Mouse (Mus musculus) MEL (cell line): ENCODE measurements around the gene Rbm38. TPM values are rescaled to one million over a fixed set of nuclear protein-coding genes. Genes with fewer than 3 reads are reported as not detected.

Source experiments
- DNase-seq: peaks from one replicate; pipeline ENCODE4 v3.0.0; 2011; ENCODE audit warnings: low read depth, low spot score
- H3K27ac ChIP-seq: 2 replicates; pipeline ENCODE4 v1.5.1; 2012; ENCODE audit warnings: low read depth, mild to moderate bottlenecking, control low read depth, low read length, moderate library complexity; ENCODE audit not compliant: control insufficient read depth
- H3K27me3 ChIP-seq, 2 experiments: fragments of 150-350 bp in 1 of 2; sonication (generic) in 1 of 2; 2 replicates each; pipeline ENCODE4 v1.6.1; 2012; ENCODE audit warnings: low read length in 2 of 2, mild to moderate bottlenecking in 2 of 2, improper control_type of control experiment in 1 of 2, moderate library complexity in 1 of 2; ENCODE audit not compliant: insufficient read depth in 2 of 2, control insufficient read depth in 1 of 2
- H3K36me3 ChIP-seq, 2 experiments: 2 replicates each; pipeline ENCODE4 v1.6.1; 2012 to 2014; ENCODE audit warnings: low read length in 2 of 2, improper control_type of control experiment in 1 of 2, inconsistent platforms in 1 of 2, mild to moderate bottlenecking in 1 of 2; ENCODE audit not compliant: insufficient read depth in 2 of 2, control insufficient read depth in 1 of 2
- H3K4me1 ChIP-seq, 2 experiments: fragments of 150-350 bp in 1 of 2; sonication (generic) in 1 of 2; 2 replicates each; pipeline ENCODE4 v1.6.1; 2012; ENCODE audit warnings: low read length in 2 of 2, improper control_type of control experiment in 1 of 2, mild to moderate bottlenecking in 1 of 2; ENCODE audit not compliant: insufficient read depth in 2 of 2, control insufficient read depth in 1 of 2
- H3K4me3 ChIP-seq, 2 experiments: fragments of 150-350 bp in 1 of 2; sonication (generic) in 1 of 2; 2 replicates each; pipeline ENCODE4 v1.5.1; 2012; ENCODE audit warnings: low read depth in 2 of 2, low read length in 2 of 2, mild to moderate bottlenecking in 2 of 2, moderate library complexity in 2 of 2, control low read depth in 1 of 2, improper control_type of control experiment in 1 of 2; ENCODE audit not compliant: control insufficient read depth in 1 of 2, insufficient read depth in 1 of 2
- H3K79me2 ChIP-seq: 2 replicates; pipeline ENCODE4 v1.6.1; 2012; ENCODE audit warnings: mild to moderate bottlenecking, low read length, moderate library complexity; ENCODE audit not compliant: control insufficient read depth, poor library complexity, insufficient read depth
- H3K9ac ChIP-seq: 2 replicates; pipeline ENCODE4 v1.6.1; 2012; ENCODE audit warnings: low read depth, mild to moderate bottlenecking, control low read depth, low read length, moderate library complexity; ENCODE audit not compliant: control insufficient read depth, poor library complexity, severe bottlenecking
- H3K9me3 ChIP-seq: fragments of 150-350 bp; sonication (generic); replicated peaks from 2 replicates; pipeline ENCODE4 v1.6.1; 2012; ENCODE audit warnings: mild to moderate bottlenecking, low read length, improper control_type of control experiment, moderate library complexity; ENCODE audit not compliant: insufficient read depth
- BHLHE40 ChIP-seq: IDR thresholded peaks from 2 replicates; pipeline ENCODE4 v1.6.1; 2012; ENCODE audit warnings: low read depth, mild to moderate bottlenecking, inconsistent platforms, low read length, improper control_type of control experiment, borderline replicate concordance
- CHD1 ChIP-seq: IDR thresholded peaks from 2 replicates; pipeline ENCODE4 v1.6.1; 2012; ENCODE audit warnings: low read depth, mild to moderate bottlenecking, inconsistent platforms, low read length, improper control_type of control experiment
- EP300 ChIP-seq, 2 experiments: IDR thresholded peaks; 2 replicates each; pipeline ENCODE4 v1.6.1; 2011; ENCODE audit warnings: improper control_type of control experiment in 2 of 2, low read length in 2 of 2, low read depth in 1 of 2, mild to moderate bottlenecking in 1 of 2
- ETS1 ChIP-seq: IDR thresholded peaks from 2 replicates; pipeline ENCODE4 v1.6.1; 2012; ENCODE audit warnings: low read depth, mild to moderate bottlenecking, inconsistent platforms, low read length, improper control_type of control experiment, moderate library complexity
- GATA1 ChIP-seq: IDR thresholded peaks from 2 replicates; pipeline ENCODE4 v1.6.1; 2011; ENCODE audit warnings: low read depth, low read length, improper control_type of control experiment
- HCFC1 ChIP-seq: IDR thresholded peaks from 2 replicates; pipeline ENCODE4 v1.6.1; 2012; ENCODE audit warnings: low read depth, mild to moderate bottlenecking, inconsistent platforms, low read length, improper control_type of control experiment, moderate library complexity
- JUND ChIP-seq: IDR thresholded peaks from 2 replicates; pipeline ENCODE4 v1.6.1; 2011; ENCODE audit warnings: low read depth, mild to moderate bottlenecking, improper control_type of control experiment, low read length
- MAFK ChIP-seq: IDR thresholded peaks from 2 replicates; pipeline ENCODE4 v1.6.1; 2011; ENCODE audit warnings: low read depth, mild to moderate bottlenecking, low read length, improper control_type of control experiment, borderline replicate concordance
- MEF2A ChIP-seq: IDR thresholded peaks from 2 replicates; pipeline ENCODE4 v1.6.1; 2014; ENCODE audit warnings: low read depth, mild to moderate bottlenecking, inconsistent platforms, low read length, improper control_type of control experiment; ENCODE audit not compliant: poor library complexity, insufficient replicate concordance, severe bottlenecking; ENCODE audit errors: extremely low read depth
- MXI1 ChIP-seq: IDR thresholded peaks from 2 replicates; pipeline ENCODE4 v1.6.1; 2011; ENCODE audit warnings: mild to moderate bottlenecking, low read depth, low read length, improper control_type of control experiment
- MYB ChIP-seq: IDR thresholded peaks from 2 replicates; pipeline ENCODE4 v1.6.1; 2011; ENCODE audit warnings: mild to moderate bottlenecking, low read depth, low read length, improper control_type of control experiment
- NELFE ChIP-seq: IDR thresholded peaks from 2 replicates; pipeline ENCODE4 v1.6.1; 2011; ENCODE audit warnings: low read depth, low read length, improper control_type of control experiment
- NRF1 ChIP-seq: IDR thresholded peaks from 2 replicates; pipeline ENCODE4 v1.6.1; 2014; ENCODE audit warnings: low read depth, mild to moderate bottlenecking, inconsistent platforms, low read length, improper control_type of control experiment, moderate library complexity; ENCODE audit not compliant: poor library complexity, insufficient read depth, severe bottlenecking
- POLR2A ChIP-seq, 2 experiments: IDR thresholded peaks; 2 replicates each; pipeline ENCODE4 v1.6.1; 2011 to 2012; ENCODE audit warnings: low read length in 2 of 2, mild to moderate bottlenecking in 2 of 2, control low read depth in 1 of 2, improper control_type of control experiment in 1 of 2, low read depth in 1 of 2, moderate library complexity in 1 of 2; ENCODE audit not compliant: control insufficient read depth in 1 of 2, insufficient read depth in 1 of 2, poor library complexity in 1 of 2
- POLR2AphosphoS2 ChIP-seq: IDR thresholded peaks from 2 replicates; pipeline ENCODE4 v1.6.1; 2011; ENCODE audit warnings: low read length, improper control_type of control experiment
- POLR2AphosphoS5 ChIP-seq: IDR thresholded peaks from 2 replicates; pipeline ENCODE4 v1.6.1; 2012; ENCODE audit warnings: low read depth, borderline replicate concordance, mild to moderate bottlenecking, inconsistent platforms, low read length, moderate library complexity, mixed read lengths
- RCOR1 ChIP-seq: IDR thresholded peaks from 2 replicates; pipeline ENCODE4 v1.6.1; 2012; ENCODE audit warnings: low read depth, mild to moderate bottlenecking, inconsistent platforms, low read length, improper control_type of control experiment
- SIN3A ChIP-seq: IDR thresholded peaks from 2 replicates; pipeline ENCODE4 v1.6.1; 2012; ENCODE audit warnings: low read length, improper control_type of control experiment, inconsistent platforms
- TAL1 ChIP-seq: IDR thresholded peaks from 2 replicates; pipeline ENCODE4 v1.6.1; 2012; ENCODE audit warnings: mild to moderate bottlenecking, inconsistent platforms, low read length, moderate library complexity, mixed read lengths
- TBP ChIP-seq: IDR thresholded peaks from 2 replicates; pipeline ENCODE4 v1.8.0; 2011; ENCODE audit warnings: low read depth, low read length, improper control_type of control experiment
- TCF12 ChIP-seq: IDR thresholded peaks from 2 replicates; pipeline ENCODE4 v1.6.1; 2014; ENCODE audit warnings: low read depth, mild to moderate bottlenecking, inconsistent platforms, low read length, improper control_type of control experiment, moderate library complexity
- USF1 ChIP-seq: IDR thresholded peaks from 2 replicates; pipeline ENCODE4 v1.6.1; 2014; ENCODE audit warnings: low read depth, mild to moderate bottlenecking, inconsistent platforms, low read length, improper control_type of control experiment, moderate library complexity
- USF2 ChIP-seq, 2 experiments: IDR thresholded peaks; 2 replicates each; pipeline ENCODE4 v1.6.1; 2011 to 2012; ENCODE audit warnings: improper control_type of control experiment in 2 of 2, low read length in 2 of 2, borderline replicate concordance in 1 of 2, inconsistent platforms in 1 of 2, low read depth in 1 of 2, mild to moderate bottlenecking in 1 of 2; ENCODE audit not compliant: insufficient read depth in 1 of 2
- ZC3H11A ChIP-seq: IDR thresholded peaks from 2 replicates; pipeline ENCODE4 v1.6.1; 2012; ENCODE audit warnings: low read depth, mild to moderate bottlenecking, inconsistent platforms, low read length, improper control_type of control experiment
- ZKSCAN1 ChIP-seq: IDR thresholded peaks from 2 replicates; pipeline ENCODE4 v1.6.1; 2012; ENCODE audit warnings: low read depth, mild to moderate bottlenecking, inconsistent platforms, low read length, improper control_type of control experiment, moderate library complexity
- ZMIZ1 ChIP-seq: IDR thresholded peaks from 2 replicates; pipeline ENCODE4 v1.6.1; 2012; ENCODE audit warnings: low read depth, mild to moderate bottlenecking, inconsistent platforms, low read length, improper control_type of control experiment, moderate library complexity
- polyA plus RNA-seq, 2 experiments: library from polyadenylated mRNA; stranded (reverse) in 1 of 2; unstranded in 1 of 2; fragments of >175 nt in 1 of 2; fragments of >200 nt in 1 of 2; gene quantifications; 2 replicates each; pipeline versions ENCODE4 v1.2.1 to v1.2.4; 2012; ENCODE audit warnings: low replicate concordance in 2 of 2, low read depth in 1 of 2; ENCODE audit not compliant: insufficient read length in 2 of 2, insufficient read depth in 1 of 2, missing spikeins in 1 of 2
- total RNA-seq: library from RNA; depleted of rRNA; stranded (reverse); fragments of 300-350 nt; gene quantifications from 2 replicates; pipeline ENCODE4 v1.2.3, GENCODE M21; 2012

Gene Rbm38
- total and polyA plus RNA-seq, 3 experiments: 39.0 to 207 TPM; not detected in 1

DNA sequence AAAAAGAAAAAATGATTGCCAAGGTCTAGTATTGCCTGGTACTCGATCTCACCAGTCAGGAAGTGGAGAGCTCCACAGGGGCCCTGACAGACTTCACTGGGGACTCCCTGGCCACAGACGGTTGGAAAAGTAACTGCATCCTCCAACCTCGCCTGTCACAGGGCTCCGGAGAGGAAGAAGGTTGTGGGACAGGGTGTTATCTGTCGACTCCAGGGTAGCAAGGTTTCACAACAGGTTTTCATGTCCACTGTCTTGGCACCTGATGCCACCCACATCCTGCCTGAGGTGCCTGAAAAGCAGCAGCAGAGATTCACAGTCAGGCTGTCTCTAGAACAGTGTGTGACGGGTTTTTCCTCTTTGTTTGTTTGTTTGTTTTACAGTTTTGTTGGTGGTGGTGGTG is 2.4 kb upstream of the Rbm38 start:
- Histone ChIP-seq H3K79me2 (peaks cover 13% of the 10 kb centered on the region), H3K4me1 (peaks cover 9 to 25% of the 10 kb centered on the region in 2 experiments), H3K9ac (peak overlapping the region; percentile 12), H3K36me3 (peaks cover 0 to 21% of the 10 kb centered on the region in 2 experiments; a peak in 3 of 4 replicates), H3K9me3 (no peaks in the 10 kb centered on the region), H3K27me3 (no peaks in the 10 kb centered on the region), H3K4me3 (no peak overlapping the region), H3K27ac (peak overlapping the region; percentile 55)
- TF ChIP-seq MYB: peak; percentile 77
- peak; percentile 60 to 82 for TF ChIP-seq EP300 (IDR thresholded peaks at IDR 0.05; ENCODE audit: low read depth in 1 of 2, low read length in 2 of 2)
- 0 out of 2 replicates have a peak, but pooled peaks have one; percentile 20 for TF ChIP-seq POLR2AphosphoS2
- TF ChIP-seq SIN3A: peak; percentile 27
- no peak; the same call in none of the 2 replicates for TF ChIP-seq ETS1
- TF ChIP-seq MEF2A: no peak
- peak; percentile 83 for TF ChIP-seq TAL1
- TF ChIP-seq TCF12: peak; percentile 76; the same call in 1 of the 2 replicates
- 0 out of 2 replicates have a peak, but pooled peaks have one; percentile 40 for TF ChIP-seq GATA1
- TF ChIP-seq RCOR1: peak; percentile 76
- peak; percentile 40; the same call in 1 of the 2 replicates for TF ChIP-seq BHLHE40
- no peak for TF ChIP-seq CHD1
- peak; percentile 82 for DNase-seq

DNA sequence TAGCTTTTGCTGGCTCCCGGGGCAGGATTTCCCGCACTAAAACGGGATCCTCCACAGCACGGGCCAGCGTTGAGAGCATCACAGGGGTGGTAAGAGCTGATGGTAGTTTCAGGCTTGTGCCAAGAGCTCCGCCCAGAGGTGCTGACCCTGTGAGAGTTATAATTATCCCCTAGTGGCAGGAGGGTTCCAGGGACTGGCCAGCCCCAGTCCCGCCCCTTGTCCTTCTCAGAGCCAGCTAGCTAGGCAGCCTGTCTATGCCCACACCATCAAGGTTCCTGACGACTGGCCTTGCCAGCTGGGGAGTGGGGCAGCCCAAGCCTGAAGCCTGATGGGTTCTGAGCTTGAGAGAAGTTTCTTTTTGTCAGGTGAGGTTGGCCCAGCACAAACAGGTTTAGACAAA is 1.7 kb upstream of the Rbm38 start:
- Histone ChIP-seq H3K27me3 (no peaks in the 10 kb centered on the region), H3K36me3 (peaks cover 0 to 23% of the 10 kb centered on the region in 2 experiments; a peak in 3 of 4 replicates), H3K4me3 (peak overlapping the region; percentile 31 to 48), H3K27ac (peak overlapping the region; percentile 55), H3K9ac (peak overlapping the region; percentile 69), H3K4me1 (peaks cover 10 to 32% of the 10 kb centered on the region in 2 experiments), H3K9me3 (no peaks in the 10 kb centered on the region), H3K79me2 (peaks cover 20% of the 10 kb centered on the region)
- TF ChIP-seq GATA1 (no peak), TBP (no peak), ZMIZ1 (no peak), RCOR1 (no peak), POLR2AphosphoS5 (no peak), USF2 (IDR thresholded peaks at IDR 0.05; ENCODE audit: borderline replicate concordance in 1 of 2, insufficient read depth in 1 of 2, low read depth in 1 of 2, low read length in 2 of 2) (no peak), MAFK (no peak), POLR2A (IDR thresholded peaks at IDR 0.05; ENCODE audit: control insufficient read depth in 1 of 2, insufficient read depth in 1 of 2, low read depth in 1 of 2, low read length in 2 of 2, poor library complexity in 1 of 2) (no peak), USF1 (no peak), EP300 (IDR thresholded peaks at IDR 0.05; ENCODE audit: low read depth in 1 of 2, low read length in 2 of 2) (no peak), POLR2AphosphoS2 (no peak), NRF1 (no peak), NELFE (no peak), JUND (no peak), ZC3H11A (no peak), MXI1 (no peak), HCFC1 (no peak), TAL1 (no peak), ZKSCAN1 (no peak), BHLHE40 (no peak)
- peak; percentile 44 for DNase-seq
